Mouse (Mus musculus) cerebellum, adult 2 months (tissue): ENCODE results near the gene Armcx1. TPM values are rescaled to one million over a fixed set of nuclear protein-coding genes. Genes with fewer than 3 reads are reported as not detected.

Source experiments
- polyA plus RNA-seq: library from polyadenylated mRNA; depleted of rRNA; stranded (reverse); fragments of >200 nt; gene quantifications from 2 replicates; pipeline ENCODE4 v1.2.3, GENCODE M21; 2012; rRNA removed

Armcx1 gene
- polyA plus RNA-seq, 1 experiment = 76.4 TPM

Other genes with a start within 250 kb of the Armcx1 start
- gene Taf7l, start 241.5 kb upstream of the Armcx1 start, polyA plus RNA-seq = 0.08 TPM in 1 of 2 replicates, not detected in the other
- gene Timm8a1, start 176.1 kb upstream of the Armcx1 start, polyA plus RNA-seq = 17.5 and 18.9 TPM in 2 replicates
- 0.44 and 0.51 TPM in 2 replicates for gene Btk, start 134.4 kb upstream of the Armcx1 start, polyA plus RNA-seq
- gene Rpl36a, start 132.3 kb upstream of the Armcx1 start, polyA plus RNA-seq = 426 and 451 TPM in 2 replicates
- 8.7 and 9.5 TPM in 2 replicates for gene Gla, start 116.8 kb upstream of the Armcx1 start, polyA plus RNA-seq
- 104 and 107 TPM in 2 replicates for gene Hnrnph2, start 116.8 kb upstream of the Armcx1 start, polyA plus RNA-seq
- 15.2 and 15.8 TPM in 2 replicates for gene Armcx4, start 31.4 kb upstream of the Armcx1 start, polyA plus RNA-seq
- 10.1 and 11.6 TPM in 2 replicates for gene Armcx6, start 33.5 kb downstream of the Armcx1 start, polyA plus RNA-seq
- gene Armcx3, start 38.6 kb downstream of the Armcx1 start, polyA plus RNA-seq = 62.2 and 66.1 TPM in 2 replicates
- gene Armcx2, start 91.3 kb downstream of the Armcx1 start, polyA plus RNA-seq = 40.9 and 41.4 TPM in 2 replicates
- gene Nxf2, start 246.8 kb downstream of the Armcx1 start, polyA plus RNA-seq = 0.05 and 0.10 TPM in 2 replicates